Mouse (Mus musculus): ENCODE results near the gene Fam184b.

Gene Fam184b

DNA sequence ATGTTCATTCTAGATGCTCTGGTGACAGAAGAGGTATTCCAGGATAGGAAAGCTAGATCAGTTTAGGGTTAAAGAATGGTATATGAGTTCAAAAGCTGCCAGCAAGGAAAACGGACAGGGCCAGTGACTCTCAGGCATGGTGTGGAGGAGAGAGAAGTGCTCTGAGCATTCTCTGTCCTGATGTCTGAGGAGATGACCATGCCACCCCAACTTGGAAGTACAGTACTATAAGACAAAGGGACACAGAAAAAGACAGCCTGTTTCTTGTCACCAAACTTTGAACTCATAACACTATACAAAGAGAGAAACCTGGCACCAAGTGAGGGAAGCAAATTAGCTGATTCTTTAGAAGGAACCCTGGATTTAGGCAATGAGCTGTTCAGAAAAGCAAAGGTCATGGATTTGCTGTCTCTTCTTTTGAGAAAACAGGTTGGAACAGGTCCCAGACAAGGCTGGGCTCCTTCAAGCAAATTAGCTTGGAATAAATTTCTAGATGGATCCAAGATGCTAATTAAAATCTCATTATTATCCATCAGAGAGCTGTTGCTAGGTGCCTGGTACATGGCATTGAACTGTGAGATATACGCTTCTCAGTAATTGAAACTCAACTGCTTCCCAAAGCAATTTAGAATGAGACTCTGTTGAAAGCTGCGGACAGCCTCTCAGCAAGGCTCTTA, 43.9 kb downstream of the Fam184b start:
- DNase-seq (ENCODE audit: low spot score) = peak; percentile 34

DNA sequence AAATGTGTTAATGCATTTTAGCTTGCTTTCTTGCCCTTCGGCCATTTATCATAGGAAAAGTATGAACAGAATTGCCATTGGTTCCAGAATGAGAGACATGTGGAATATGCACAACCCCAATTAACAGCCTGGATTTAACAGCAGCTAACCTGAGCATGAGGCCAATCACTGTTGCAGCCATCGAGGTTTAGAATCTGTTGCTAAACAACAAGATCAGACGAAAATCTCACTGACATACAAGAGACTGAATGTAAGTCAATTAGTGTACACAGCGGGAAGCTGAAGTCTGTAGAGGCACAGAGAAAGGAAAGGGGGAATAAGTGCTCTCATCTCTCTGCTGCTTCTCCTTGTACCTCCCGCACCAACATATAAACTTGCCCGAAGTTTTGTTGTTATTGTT, 46.1 kb downstream of the Fam184b start:
- DNase-seq (ENCODE audit: low spot score) = no peak

GRCm38 (mm10) chr5:45590094-45590493, 49.3 kb downstream of the Fam184b start:
- DNase-seq (ENCODE audit: low spot score) = peak; percentile 62

DNA sequence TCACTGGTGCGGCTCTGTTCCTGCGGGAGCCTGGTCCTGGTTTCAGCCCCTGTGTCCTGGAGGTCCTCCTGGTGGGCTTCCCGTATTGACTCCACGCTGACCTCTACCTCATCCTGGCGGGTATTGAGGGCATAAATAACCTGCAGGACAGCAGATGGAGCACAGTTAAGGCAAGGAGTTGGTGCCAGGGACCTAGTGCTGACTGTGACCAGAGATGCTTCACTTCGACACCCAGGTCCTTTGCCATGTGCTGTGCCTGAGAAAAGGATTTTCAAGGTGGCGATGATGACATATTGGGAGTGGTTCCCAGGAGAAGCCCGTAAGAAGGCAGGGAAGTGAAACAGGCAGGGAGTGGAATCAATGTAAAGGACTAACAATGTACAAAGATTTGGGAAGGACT, 54.8 kb downstream of the Fam184b start:
- no peak for DNase-seq (ENCODE audit: low spot score)

DNA sequence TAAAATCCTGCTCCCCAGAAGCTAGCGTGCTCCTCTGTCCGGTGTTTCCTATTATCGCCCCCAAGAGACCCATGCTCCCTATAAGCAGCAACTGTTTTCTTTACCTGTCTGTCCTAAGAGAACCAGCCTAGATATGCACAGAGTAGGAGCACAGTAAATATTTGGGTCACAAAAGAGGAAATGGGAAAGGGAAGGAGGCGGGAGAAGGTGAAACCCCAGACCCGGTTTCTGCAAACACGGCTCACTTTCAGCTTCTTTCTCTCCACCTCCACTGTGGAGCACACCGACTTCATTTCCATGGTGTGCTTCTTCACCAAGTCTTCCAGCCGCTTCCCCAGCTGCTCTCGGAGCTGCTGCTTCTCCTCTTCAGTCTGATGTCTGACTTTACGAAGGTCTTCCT, 59.1 kb downstream of the Fam184b start:
- no peak for DNase-seq (ENCODE audit: low spot score)

GRCm38 (mm10) chr5:45577376-45577775, 62.0 kb downstream of the Fam184b start:
- no peak for DNase-seq (ENCODE audit: low spot score)

- no peak for DNase-seq (ENCODE audit: low spot score)
These were observed 62.7 kb downstream of the Fam184b start for GRCm38 (mm10) chr5:45576716-45577115.

DNA sequence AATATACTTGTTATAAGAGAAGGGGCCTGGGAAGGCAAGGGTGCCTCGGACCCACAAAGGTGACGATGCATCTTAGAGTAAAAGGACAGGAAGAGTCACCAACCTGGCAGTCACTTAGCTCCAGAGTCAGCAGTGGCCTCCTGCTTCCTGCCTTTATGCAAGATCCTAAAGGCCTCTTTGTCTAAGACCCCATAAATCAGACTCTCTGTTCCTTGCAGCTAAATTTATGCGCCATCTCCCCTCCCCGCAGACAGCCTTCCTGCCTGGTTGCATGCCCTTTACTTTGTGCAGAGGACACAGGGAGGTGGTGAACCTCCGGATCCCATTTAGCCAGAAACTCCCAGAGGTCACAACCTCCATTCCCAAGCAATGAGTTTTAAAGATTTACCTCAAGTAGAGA, 66.6 kb downstream of the Fam184b start:
- DNase-seq (ENCODE audit: low spot score) = no peak

DNA sequence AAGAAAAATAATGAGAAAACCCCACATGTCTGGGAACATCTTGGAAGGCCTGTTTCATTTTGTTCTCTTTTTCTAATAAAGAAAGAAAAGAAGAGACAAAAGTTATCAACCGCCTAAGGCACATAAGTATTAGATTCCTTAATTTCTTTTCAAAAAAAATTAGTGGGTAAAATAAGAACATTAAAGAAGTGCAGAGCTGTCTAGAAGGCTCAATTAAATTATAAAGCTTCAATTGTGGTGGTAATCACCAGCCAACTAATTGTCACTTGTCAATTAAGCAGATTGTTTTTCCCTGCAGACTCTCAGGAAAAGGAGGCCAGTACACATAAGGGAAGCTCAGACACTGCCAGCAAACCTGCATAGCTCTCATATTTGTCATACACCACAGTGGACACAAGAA, 73.6 kb downstream of the Fam184b start:
- DNase-seq (ENCODE audit: low spot score) = no peak

DNA sequence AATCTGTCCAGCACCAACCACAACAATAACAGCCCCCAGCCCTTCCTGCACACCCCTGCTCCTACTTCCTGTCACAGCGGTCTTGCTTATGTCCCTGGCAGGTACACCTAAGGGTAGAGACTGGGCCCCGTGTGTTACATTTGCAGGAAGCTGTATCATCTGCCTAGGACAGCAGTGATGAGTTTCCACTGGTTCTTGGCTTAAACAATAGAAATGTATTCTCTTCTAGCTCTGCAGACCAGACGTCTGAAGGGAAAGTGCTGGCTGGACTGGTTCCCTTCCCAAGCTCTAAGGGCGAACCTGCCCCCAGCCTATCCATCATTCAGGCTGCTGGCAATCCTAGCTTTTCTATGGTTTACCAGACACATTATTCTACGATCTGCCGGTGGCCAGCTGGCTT, 75.4 kb downstream of the Fam184b start:
- no peak for DNase-seq (ENCODE audit: low spot score)

DNA sequence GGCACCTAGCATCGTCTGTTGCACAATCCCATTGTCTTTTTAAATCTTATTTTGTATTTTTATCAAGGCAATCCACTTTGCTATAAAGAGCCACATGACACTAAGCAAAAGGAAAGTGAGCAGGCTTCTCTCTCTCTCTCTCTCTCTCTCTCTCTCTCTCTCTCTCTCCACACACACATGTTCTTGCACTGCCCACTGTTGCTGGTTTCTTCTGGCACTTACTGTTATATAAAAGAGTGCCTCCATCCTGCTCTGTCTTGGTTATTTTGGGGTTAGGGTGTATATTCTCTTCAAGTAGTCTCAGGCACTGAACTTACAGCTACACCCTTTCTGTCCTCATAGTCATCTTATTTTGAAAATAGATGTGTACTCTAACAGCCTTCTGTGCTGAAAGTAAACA, 89.8 kb downstream of the Fam184b start:
- no peak for DNase-seq (ENCODE audit: low spot score)

- no peak for DNase-seq (ENCODE audit: low spot score)
These were observed 96.0 kb downstream of the Fam184b start for GRCm38 (mm10) chr5:45543374-45543773.

- DNase-seq (ENCODE audit: low spot score) = no peak
These were observed 99.9 kb downstream of the Fam184b start for GRCm38 (mm10) chr5:45539502-45539901.

GRCm38 (mm10) chr5:45535177-45535576, 104.2 kb downstream of the Fam184b start:
- no peak for DNase-seq (ENCODE audit: low spot score)

- DNase-seq (ENCODE audit: low spot score) = peak; percentile 47
These were observed 104.9 kb downstream of the Fam184b start for GRCm38 (mm10) chr5:45534319-45535098.

- DNase-seq (ENCODE audit: low spot score) = no peak
These were observed 109.7 kb downstream of the Fam184b start for GRCm38 (mm10) chr5:45529696-45530095.

DNA sequence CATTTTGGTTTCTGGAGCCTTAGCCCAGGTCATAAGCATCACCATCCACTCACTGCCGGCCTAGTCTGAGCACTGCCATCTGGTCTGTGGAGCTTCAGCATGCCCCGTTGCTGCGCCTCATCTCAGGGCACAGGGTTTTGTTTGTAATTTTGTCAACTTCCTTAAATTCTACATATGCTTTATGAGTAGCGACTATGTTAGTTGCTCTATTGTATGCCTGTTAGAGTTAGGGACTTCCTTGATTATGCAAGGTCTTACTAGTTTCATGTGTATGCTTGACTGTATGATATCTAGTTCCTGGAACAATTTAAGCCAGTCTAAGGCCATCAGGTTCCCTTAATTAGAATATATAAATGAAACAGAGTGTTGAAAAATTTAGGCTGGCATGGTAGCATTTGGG, 113.1 kb downstream of the Fam184b start:
- DNase-seq (ENCODE audit: low spot score) = no peak

GRCm38 (mm10) chr5:45525101-45525500, 114.3 kb downstream of the Fam184b start:
- no peak for DNase-seq (ENCODE audit: low spot score)

- DNase-seq (ENCODE audit: low spot score) = no peak
These were observed 117.8 kb downstream of the Fam184b start for GRCm38 (mm10) chr5:45521601-45522000.

DNA sequence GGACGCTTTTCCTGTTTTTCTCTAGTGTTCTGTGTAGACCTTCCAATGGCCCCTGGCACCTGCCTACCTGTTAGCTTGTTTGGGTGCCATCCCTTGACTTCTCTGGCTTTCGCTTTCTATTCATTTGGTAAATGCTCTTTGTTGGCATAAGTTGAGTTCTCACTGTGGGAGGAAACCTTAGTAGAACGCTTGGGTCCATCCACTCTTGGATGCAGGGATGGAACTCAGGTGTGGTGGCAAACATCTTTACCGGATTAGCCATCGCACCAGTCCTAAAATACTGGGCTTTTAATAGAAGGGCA, 118.7 kb downstream of the Fam184b start:
- no peak for DNase-seq (ENCODE audit: low spot score)

- DNase-seq (ENCODE audit: low spot score) = peak; percentile 89
These were observed 119.2 kb downstream of the Fam184b start, which contains the start of gene Med28 for GRCm38 (mm10) chr5:45519960-45520808. Med28 (plus strand) TSS chr5:45520229.

GRCm38 (mm10) chr5:45515151-45515743, 124.2 kb downstream of the Fam184b start:
- no peak for DNase-seq (ENCODE audit: low spot score)

Data from left cerebral cortex, adult 11 months (tissue).